7 mouse cellular contexts compared by ENCODE assay signal in genomic region chr10:7492384-7492783, GRCm38 (mm10). TPM values are rescaled to one million over a fixed set of nuclear protein-coding genes. Genes with fewer than 3 reads are reported as not detected.
DNase-seq lines count a peak whose midpoint lies in the region; ATAC-seq and TF ChIP-seq lines count a peak whose summit lies in the region.
"Not testable (repeated sequence)": the region's sequence is repeated elsewhere in the genome, so short reads cannot be mapped to it uniquely, and the experiment has no call there.

No protein-coding gene starts in this region.

- not testable (repeated sequence) for TF ChIP-seq EP300 in heart, postnatal 0 days (IDR thresholded peaks at IDR 0.05; ENCODE audit: low read depth)

- ATAC-seq in forebrain, embryonic 14.5 days; kidney, embryonic 14.5 days (ENCODE audit: low FRiP score, low TSS enrichment); midbrain, embryonic 16.5 days: not testable (repeated sequence)
- ATAC-seq in heart, postnatal 0 days (ENCODE audit: insufficient read depth, low read depth) = peak; percentile 33; the same call in 1 of the 2 replicates
- peak; percentile 31; the same call in 1 of the 2 replicates for ATAC-seq in lung, embryonic 16.5 days (ENCODE audit: low read depth)

- H3K9me3 ChIP-seq in forebrain, embryonic 14.5 days (replicated peaks; ENCODE audit: control insufficient read depth, low read length); heart, postnatal 0 days (replicated peaks; ENCODE audit: control insufficient read depth, low read length); kidney, embryonic 14.5 days (ENCODE audit: control insufficient read depth, low read length); lung, embryonic 16.5 days (ENCODE audit: control insufficient read depth, low read length); midbrain, embryonic 16.5 days (replicated peaks; ENCODE audit: control insufficient read depth, low read length, poor library complexity, severe bottlenecking): not testable (repeated sequence)

- not testable (repeated sequence) for H3K27ac ChIP-seq in forebrain, embryonic 14.5 days (ENCODE audit: low read depth, low read length); heart, postnatal 0 days (ENCODE audit: low read depth); kidney, embryonic 14.5 days (ENCODE audit: low read depth, low read length); lung, embryonic 16.5 days (ENCODE audit: low read length); midbrain, embryonic 16.5 days (ENCODE audit: low read length)

- DNase-seq in T-cell, adult 2 months (ENCODE audit: low spot score) = peak; percentile 15
- peak; percentile 34 for DNase-seq in embryo, embryonic 10 days (ENCODE audit: low spot score)
- DNase-seq in forebrain, embryonic 14.5 days (ENCODE audit: low spot score); heart, postnatal 0 days (ENCODE audit: low spot score): not testable (repeated sequence)

- not testable (repeated sequence) for H3K36me3 ChIP-seq in forebrain, embryonic 14.5 days (ENCODE audit: control insufficient read depth, insufficient read depth, low read length); heart, postnatal 0 days (replicated peaks; ENCODE audit: control insufficient read depth, insufficient read depth, low read length); kidney, embryonic 14.5 days (ENCODE audit: control insufficient read depth, insufficient read depth, low read length); lung, embryonic 16.5 days (ENCODE audit: control insufficient read depth, insufficient read depth, low read length); midbrain, embryonic 16.5 days (ENCODE audit: control insufficient read depth, insufficient read depth, low read length)

- not testable (repeated sequence) for TF ChIP-seq CTCF in heart, postnatal 0 days (IDR thresholded peaks at IDR 0.05; ENCODE audit: low read depth)

- H3K4me1 ChIP-seq in forebrain, embryonic 14.5 days (ENCODE audit: control insufficient read depth, insufficient read depth, low read length); heart, postnatal 0 days (ENCODE audit: control insufficient read depth, insufficient read depth); kidney, embryonic 14.5 days (ENCODE audit: control insufficient read depth, insufficient read depth, low read length); lung, embryonic 16.5 days (replicated peaks; ENCODE audit: control insufficient read depth, insufficient read depth, low read length); midbrain, embryonic 16.5 days (ENCODE audit: control insufficient read depth, insufficient read depth, low read length): not testable (repeated sequence)

- WGBS in forebrain, embryonic 14.5 days = 5% methylated on average over 10 of the region's 10 CpGs
- 5% methylated on average over 10 of the region's 10 CpGs for WGBS in heart, postnatal 0 days
- WGBS in kidney, embryonic 14.5 days = 9% methylated on average over 10 of the region's 10 CpGs
- 4% methylated on average over 10 of the region's 10 CpGs for WGBS in lung, embryonic 16.5 days
- WGBS in midbrain, embryonic 16.5 days = 8% methylated on average over 10 of the region's 10 CpGs

- peak overlapping the region; percentile 12; the same call in 1 of the 2 replicates for H3K4me2 ChIP-seq in forebrain, embryonic 14.5 days (ENCODE audit: low read length)
- peak overlapping the region; percentile 17 for H3K4me2 ChIP-seq in heart, postnatal 0 days (ENCODE audit: low read depth, low read length)
- H3K4me2 ChIP-seq in kidney, embryonic 14.5 days (replicated peaks; ENCODE audit: low read depth, low read length) = peak overlapping the region; percentile 27
- H3K4me2 ChIP-seq in lung, embryonic 16.5 days (ENCODE audit: low read depth, low read length) = peak overlapping the region; percentile 51
- H3K4me2 ChIP-seq in midbrain, embryonic 16.5 days (ENCODE audit: low read length) = peak overlapping the region; percentile 19; the same call in 1 of the 2 replicates

- not testable (repeated sequence) for H3K9ac ChIP-seq in forebrain, embryonic 14.5 days (ENCODE audit: low read length); heart, postnatal 0 days (replicated peaks; ENCODE audit: low read depth, low read length); kidney, embryonic 14.5 days (ENCODE audit: low read depth, low read length); lung, embryonic 16.5 days (ENCODE audit: low read length); midbrain, embryonic 16.5 days (ENCODE audit: low read depth, low read length)

- not testable (repeated sequence) for H3K27me3 ChIP-seq in forebrain, embryonic 14.5 days (replicated peaks; ENCODE audit: control insufficient read depth, insufficient read depth, low read length); heart, postnatal 0 days (ENCODE audit: control insufficient read depth, insufficient read depth, low read length); kidney, embryonic 14.5 days (ENCODE audit: control insufficient read depth, insufficient read depth, low read length); lung, embryonic 16.5 days (ENCODE audit: control insufficient read depth, insufficient read depth, low read depth, low read length); midbrain, embryonic 16.5 days (ENCODE audit: control insufficient read depth, insufficient read depth, low read depth, low read length)

- H3K4me3 ChIP-seq in forebrain, embryonic 14.5 days (ENCODE audit: low read depth, low read length); heart, postnatal 0 days (ENCODE audit: low read depth, low read length); kidney, embryonic 14.5 days (ENCODE audit: low read length); midbrain, embryonic 16.5 days (ENCODE audit: low read depth, low read length): not testable (repeated sequence)
- H3K4me3 ChIP-seq in lung, embryonic 16.5 days (ENCODE audit: low read length) = peak overlapping the region; percentile 18

RNA-seq across cellular contexts. Expression of gene Ulbp1, which starts 18.9 kb away (rescaled TPM):
- 1.0 and 1.6 TPM in 2 replicates for polyA plus RNA-seq in forebrain, embryonic 14.5 days (2014; fragmentation: Nextera tagmentation; extraction: Ambion mirVana)
- total RNA-seq in heart, postnatal 0 days (2014; rRNA removed; ENCODE audit: low replicate concordance) = 4.1 and 14.6 TPM in 2 replicates
- polyA plus RNA-seq in heart, postnatal 0 days (2015; fragmentation: Nextera tagmentation; extraction: Ambion mirVana) = 3.6 and 4.5 TPM in 2 replicates
- 0.83 and 3.7 TPM in 2 replicates for polyA plus RNA-seq in kidney, embryonic 14.5 days (2014; fragmentation: Nextera tagmentation; extraction: Ambion mirVana)
- 10.9 and 11.9 TPM in 2 replicates for polyA plus RNA-seq in lung, embryonic 16.5 days (2015; fragmentation: Nextera tagmentation; extraction: Ambion mirVana)
- polyA plus RNA-seq in midbrain, embryonic 16.5 days (2015; fragmentation: Nextera tagmentation; extraction: Ambion mirVana) = 0.57 and 0.78 TPM in 2 replicates
